Mouse (Mus musculus) pancreas, adult 10 weeks (tissue): ENCODE data around the gene Tnfsf13b. TPM values are rescaled to one million over a fixed set of nuclear protein-coding genes. Genes with fewer than 3 reads are reported as not detected.

Source experiments
- polyA plus RNA-seq: library from polyadenylated mRNA; stranded (reverse); fragments of 350-450 nt; fragmentation: Illumina TruSeq; extraction: RNeasy Lipid Tissue Mini Kit (QIAGEN cat#74804); gene quantifications from one replicate; pipeline ENCODE4 v1.2.3, GENCODE M21; 2015; ENCODE audit warnings: low read depth, low replicate concordance; ENCODE audit not compliant: insufficient read depth

Gene Tnfsf13b
- polyA plus RNA-seq = 5.3 TPM

GRCm38 (mm10) chr8:10006156-10006985, at the start of gene Tnfsf13b:
TSS of gene Tnfsf13b (plus strand) at chr8:10006467.

GRCm38 (mm10) chr8:9977573-9978314, 28.5 kb upstream of the Tnfsf13b start, which contains the start of the genes Lig4 and Abhd13:
TSS of gene Lig4 (minus strand) at chr8:9977686.
TSS of gene Abhd13 (plus strand) at chr8:9977707.

Other genes with a start within 250 kb of the Tnfsf13b start
- gene Fam155a, start 235.3 kb upstream of the Tnfsf13b start, polyA plus RNA-seq = 1.3 TPM
- not detected for gene Gm10217, start 142.2 kb upstream of the Tnfsf13b start, polyA plus RNA-seq
- gene Lig4, start 28.8 kb upstream of the Tnfsf13b start, polyA plus RNA-seq = 1.0 TPM
- 3.6 TPM for gene Abhd13, start 28.8 kb upstream of the Tnfsf13b start, polyA plus RNA-seq
- gene Myo16, start 147.4 kb downstream of the Tnfsf13b start, polyA plus RNA-seq = 1.6 TPM